Mouse (Mus musculus) megakaryocyte, embryonic 14.5 days (primary cell): ENCODE measurements around the gene Fam189a1.

Experiments
- FLI1 ChIP-seq: IDR thresholded peaks from 2 replicates; pipeline ENCODE4 v1.6.1; 2012; ENCODE audit warnings: low read length, inconsistent platforms, mixed read lengths
- GATA1 ChIP-seq: IDR thresholded peaks from 3 replicates; pipeline ENCODE4 v1.6.1; 2012; ENCODE audit warnings: mixed read lengths, low read length, inconsistent platforms, borderline replicate concordance

DNA sequence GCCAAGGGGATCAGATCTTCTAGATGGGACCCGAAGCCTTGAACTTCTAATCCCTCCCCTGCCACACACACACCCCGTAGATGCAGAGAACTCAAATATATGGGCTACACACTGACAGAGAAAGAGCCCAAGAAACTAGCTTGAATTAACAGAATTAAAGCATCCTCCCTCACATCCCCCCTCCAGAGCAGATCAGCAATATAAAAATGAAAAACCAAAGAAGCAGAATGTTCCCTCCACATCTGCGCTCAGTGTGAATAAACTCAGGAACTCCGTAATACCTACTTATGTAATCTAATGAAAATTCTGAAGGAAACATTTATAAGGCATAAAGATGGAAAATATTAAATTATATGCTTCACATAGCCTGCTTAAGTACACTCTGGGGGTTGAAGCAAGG lies 80.2 kb downstream of the Fam189a1 start:
- TF ChIP-seq GATA1: no peak
- no peak for TF ChIP-seq FLI1
